Mouse (Mus musculus): ENCODE data around the gene Tbkbp1. TPM values are rescaled to one million over a fixed set of nuclear protein-coding genes. Genes with fewer than 3 reads are reported as not detected.
"Not testable (repeated sequence)": the region's sequence is repeated elsewhere in the genome, so short reads cannot be mapped to it uniquely, and the experiment has no call there.

The Tbkbp1 gene
- polyA plus RNA-seq (2016; fragmentation: Nextera tagmentation; extraction: Ambion mirVana) = 4.3 and 4.9 TPM in 2 replicates

DNA sequence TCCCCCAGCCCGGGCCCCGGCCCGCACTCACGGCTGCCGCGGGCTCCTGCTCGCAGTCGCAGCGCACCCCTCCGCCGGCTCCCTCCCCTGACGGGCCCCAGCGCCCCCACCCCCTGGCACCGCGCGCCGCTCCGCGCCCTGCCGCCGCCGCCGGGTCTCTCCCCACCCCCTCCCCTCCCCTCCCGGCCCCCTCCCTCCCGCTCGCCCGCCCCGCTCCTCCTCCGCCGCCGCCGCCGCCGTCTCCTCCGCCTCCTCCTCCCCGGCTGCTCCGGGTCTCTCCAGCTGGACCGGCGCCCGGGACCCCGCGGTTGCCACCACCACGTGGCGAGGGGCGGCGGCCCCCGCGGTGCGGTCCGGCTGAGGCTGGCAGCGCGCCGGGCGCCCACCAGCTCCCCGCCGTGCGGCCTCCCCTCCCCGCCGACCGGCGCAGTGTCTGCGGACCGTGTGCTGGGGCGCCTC is at the start of gene Tbkbp1:
Gene Tbkbp1 (minus strand): TSS at position 153 of the 459 bp plus-strand sequence.
- H3K9me3 ChIP-seq (replicated peaks) = no peaks in the 10 kb centered on the region
- H3K27me3 ChIP-seq (ENCODE audit: low read depth, poor library complexity, severe bottlenecking) = peaks cover 36% of the 10 kb centered on the region
- H3K4me1 ChIP-seq = peaks cover 52% of the 10 kb centered on the region
- 1% methylated on average over 37 of the region's 64 CpGs for WGBS
- H3K4me3 ChIP-seq = peak within 1 kb of the TSS; percentile 66
- peaks cover 36% of the 10 kb centered on the region for H3K36me3 ChIP-seq
- H3K27ac ChIP-seq (replicated peaks) = peak within 1 kb of the TSS; percentile 96
- no peak for DNase-seq (ENCODE audit: low spot score)

GRCm38 (mm10) chr11:97199519-97199918 is 48.2 kb upstream of the Tbkbp1 start:
- no peaks in the 10 kb centered on the region for H3K9me3 ChIP-seq (replicated peaks)
- H3K4me1 ChIP-seq = no peaks in the 10 kb centered on the region
- peaks cover 3% of the 10 kb centered on the region for H3K36me3 ChIP-seq
- H3K27ac ChIP-seq (replicated peaks) = no peak overlapping the region
- DNase-seq (ENCODE audit: low spot score) = no peak
- WGBS = 85% methylated on average over 6 of the region's 6 CpGs
- no peak overlapping the region for H3K4me3 ChIP-seq
- H3K27me3 ChIP-seq (ENCODE audit: low read depth, poor library complexity, severe bottlenecking) = no peaks in the 10 kb centered on the region

DNA sequence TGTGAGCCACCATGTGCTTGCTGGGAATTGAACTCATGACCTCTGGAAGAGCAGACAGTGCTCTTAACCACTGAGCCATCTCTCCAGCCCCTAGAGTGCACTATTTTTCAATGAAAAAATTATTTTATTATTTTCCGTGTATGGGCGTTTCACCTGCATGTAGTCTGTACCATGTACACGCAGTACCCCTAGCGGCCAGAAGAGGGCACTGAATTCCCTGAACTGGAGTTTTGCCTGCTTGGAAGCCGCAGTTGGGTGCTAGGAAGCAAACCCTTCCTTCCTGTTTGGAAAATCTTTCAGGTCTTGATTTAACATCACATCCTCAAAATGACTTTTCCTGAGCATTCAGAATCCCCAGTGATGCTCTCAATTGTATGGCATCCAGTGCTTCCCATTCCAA is 47.3 kb upstream of the Tbkbp1 start:
- no peaks in the 10 kb centered on the region for H3K27me3 ChIP-seq (ENCODE audit: low read depth, poor library complexity, severe bottlenecking)
- 22% methylated on average over 5 of the region's 5 CpGs for WGBS
- H3K36me3 ChIP-seq = peaks cover 6% of the 10 kb centered on the region
- DNase-seq (ENCODE audit: low spot score) = peak; percentile 58
- no peaks in the 10 kb centered on the region for H3K9me3 ChIP-seq (replicated peaks)
- no peak overlapping the region for H3K4me3 ChIP-seq
- H3K27ac ChIP-seq (replicated peaks) = no peak overlapping the region
- no peaks in the 10 kb centered on the region for H3K4me1 ChIP-seq

DNA sequence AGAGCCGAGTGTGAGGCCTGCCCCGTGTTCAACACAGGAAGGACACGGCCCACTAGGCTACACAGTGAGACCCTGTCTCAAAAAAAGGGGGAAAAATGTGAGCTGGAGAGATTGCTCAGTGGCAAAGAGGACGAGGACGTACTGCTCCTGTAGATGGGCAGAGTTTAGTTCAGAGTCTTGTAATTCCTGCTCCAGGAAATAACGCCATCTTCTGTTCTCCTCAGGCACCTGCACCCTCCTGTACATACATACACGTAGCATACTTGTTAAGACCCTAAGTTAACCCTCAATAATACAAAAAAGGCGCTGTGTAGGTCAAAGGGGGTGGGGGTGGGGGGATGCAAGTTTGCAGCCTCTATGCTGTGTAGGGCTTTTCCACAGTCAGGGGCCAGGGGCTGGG is 45.7 kb upstream of the Tbkbp1 start:
- Histone ChIP-seq H3K9me3 (replicated peaks) (no peaks in the 10 kb centered on the region), H3K27me3 (ENCODE audit: low read depth, poor library complexity, severe bottlenecking) (no peaks in the 10 kb centered on the region), H3K36me3 (peaks cover 6% of the 10 kb centered on the region), H3K27ac (replicated peaks) (no peak overlapping the region), H3K4me1 (no peaks in the 10 kb centered on the region), H3K4me3 (no peak overlapping the region)
- DNase-seq (ENCODE audit: low spot score) = no peak
- WGBS = 86% methylated on average over 8 of the region's 8 CpGs

DNA sequence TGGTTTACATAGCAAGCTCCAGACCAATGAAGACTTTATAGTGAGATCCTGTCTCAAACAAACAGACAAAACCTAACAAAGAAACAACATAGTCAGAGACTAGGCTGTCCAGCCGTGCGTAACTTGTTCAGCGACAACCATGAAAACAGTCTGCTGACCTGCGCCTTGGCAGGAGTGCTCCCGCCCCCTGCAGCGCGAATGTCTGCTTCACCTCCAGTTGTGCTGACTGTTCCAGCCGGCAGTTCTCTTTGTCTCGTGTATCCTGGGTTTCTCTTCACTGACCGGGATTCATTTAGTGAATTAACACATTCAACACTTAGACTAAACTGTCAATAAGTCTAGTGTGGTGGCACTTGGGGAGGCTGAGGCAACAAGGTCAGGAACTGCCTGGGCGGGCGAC is 45.2 kb upstream of the Tbkbp1 start:
- DNase-seq (ENCODE audit: low spot score) = no peak
- WGBS = 69% methylated on average over 12 of the region's 12 CpGs

GRCm38 (mm10) chr11:97192621-97192951 is 41.3 kb upstream of the Tbkbp1 start:
- Histone ChIP-seq H3K27ac (replicated peaks) (no peak overlapping the region), H3K27me3 (ENCODE audit: low read depth, poor library complexity, severe bottlenecking) (no peaks in the 10 kb centered on the region), H3K4me1 (peaks cover 15% of the 10 kb centered on the region), H3K36me3 (peaks cover 15% of the 10 kb centered on the region), H3K9me3 (replicated peaks) (no peaks in the 10 kb centered on the region), H3K4me3 (no peak overlapping the region)
- no peak for DNase-seq (ENCODE audit: low spot score)

More for the DNA sequence above, 45.2 kb upstream of the Tbkbp1 start:
- Histone ChIP-seq H3K4me1 (no peaks in the 10 kb centered on the region), H3K9me3 (replicated peaks) (no peaks in the 10 kb centered on the region), H3K27ac (replicated peaks) (no peak overlapping the region), H3K27me3 (ENCODE audit: low read depth, poor library complexity, severe bottlenecking) (no peaks in the 10 kb centered on the region), H3K36me3 (peaks cover 6% of the 10 kb centered on the region), H3K4me3 (no peak overlapping the region)

- H3K27me3 ChIP-seq (ENCODE audit: low read depth, poor library complexity, severe bottlenecking) = no peaks in the 10 kb centered on the region
- peaks cover 15% of the 10 kb centered on the region for H3K36me3 ChIP-seq
- WGBS = 79% methylated on average over 6 of the region's 6 CpGs
- H3K4me1 ChIP-seq = peaks cover 15% of the 10 kb centered on the region
- H3K27ac ChIP-seq (replicated peaks) = no peak overlapping the region
- no peak overlapping the region for H3K4me3 ChIP-seq
- no peaks in the 10 kb centered on the region for H3K9me3 ChIP-seq (replicated peaks)
- DNase-seq (ENCODE audit: low spot score) = no peak
These were observed 40.8 kb upstream of the Tbkbp1 start for GRCm38 (mm10) chr11:97191915-97192620.

DNA sequence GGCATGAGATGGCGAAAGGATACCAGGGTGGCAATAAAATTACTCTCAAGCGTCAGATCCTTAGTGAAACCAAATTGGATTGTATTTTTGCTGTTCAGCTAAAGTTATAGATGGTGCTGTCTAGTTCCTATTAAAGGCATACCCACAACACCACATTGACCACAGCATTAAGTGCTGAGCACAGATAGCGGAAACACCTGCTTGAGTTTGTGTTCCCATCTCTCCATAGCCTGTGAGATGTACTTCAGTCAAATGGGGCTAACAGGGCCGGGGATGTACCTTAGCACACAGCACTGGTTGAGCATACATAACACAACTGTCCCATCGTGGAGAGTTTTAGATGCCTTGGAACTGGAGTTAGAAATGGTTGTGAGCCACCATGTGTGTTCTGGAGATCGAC is 39.7 kb upstream of the Tbkbp1 start:
- DNase-seq (ENCODE audit: low spot score) = no peak
- Histone ChIP-seq H3K9me3 (replicated peaks) (no peaks in the 10 kb centered on the region), H3K4me3 (no peak overlapping the region), H3K27ac (replicated peaks) (no peak overlapping the region), H3K36me3 (peaks cover 22% of the 10 kb centered on the region), H3K4me1 (peaks cover 22% of the 10 kb centered on the region), H3K27me3 (ENCODE audit: low read depth, poor library complexity, severe bottlenecking) (no peaks in the 10 kb centered on the region)
- WGBS = 92% methylated on average over 6 of the region's 6 CpGs

DNA sequence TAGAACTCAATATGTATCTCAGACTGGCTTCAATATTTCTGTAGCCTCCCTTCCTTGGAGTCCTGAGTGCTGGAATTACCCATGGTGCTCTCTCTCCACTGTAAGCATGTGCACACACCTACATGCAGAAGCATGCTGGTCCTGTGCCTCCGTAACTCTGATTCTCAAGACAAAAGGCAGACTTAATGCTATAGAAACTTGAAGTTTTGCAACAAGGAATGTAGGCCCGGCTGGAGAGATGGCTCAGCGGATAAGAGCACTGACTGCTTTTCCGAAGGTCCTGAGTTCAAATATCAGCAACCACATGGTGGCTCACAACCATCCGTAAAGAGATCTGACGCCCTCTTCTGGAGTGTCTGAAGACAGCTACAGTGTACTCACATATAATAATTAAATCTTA is 38.4 kb upstream of the Tbkbp1 start:
- H3K9me3 ChIP-seq (replicated peaks); H3K27me3 ChIP-seq (ENCODE audit: low read depth, poor library complexity, severe bottlenecking); DNase-seq (ENCODE audit: low spot score): not testable (repeated sequence)
- peaks cover 35% of the 10 kb centered on the region for H3K4me1 ChIP-seq
- peak overlapping the region; percentile 97 for H3K4me3 ChIP-seq
- peaks cover 35% of the 10 kb centered on the region for H3K36me3 ChIP-seq
- 89% methylated on average over 6 of the region's 6 CpGs for WGBS
- H3K27ac ChIP-seq (replicated peaks) = peak overlapping the region; percentile 100

GRCm38 (mm10) chr11:97189231-97189630 is 37.9 kb upstream of the Tbkbp1 start:
- peaks cover 35% of the 10 kb centered on the region for H3K36me3 ChIP-seq
- no peaks in the 10 kb centered on the region for H3K27me3 ChIP-seq (ENCODE audit: low read depth, poor library complexity, severe bottlenecking)
- peak overlapping the region; percentile 97 for H3K4me3 ChIP-seq
- no peaks in the 10 kb centered on the region for H3K9me3 ChIP-seq (replicated peaks)
- 30% methylated on average over 3 of the region's 3 CpGs for WGBS
- no peak for DNase-seq (ENCODE audit: low spot score)
- H3K4me1 ChIP-seq = peaks cover 40% of the 10 kb centered on the region
- peak overlapping the region; percentile 100 for H3K27ac ChIP-seq (replicated peaks)

DNA sequence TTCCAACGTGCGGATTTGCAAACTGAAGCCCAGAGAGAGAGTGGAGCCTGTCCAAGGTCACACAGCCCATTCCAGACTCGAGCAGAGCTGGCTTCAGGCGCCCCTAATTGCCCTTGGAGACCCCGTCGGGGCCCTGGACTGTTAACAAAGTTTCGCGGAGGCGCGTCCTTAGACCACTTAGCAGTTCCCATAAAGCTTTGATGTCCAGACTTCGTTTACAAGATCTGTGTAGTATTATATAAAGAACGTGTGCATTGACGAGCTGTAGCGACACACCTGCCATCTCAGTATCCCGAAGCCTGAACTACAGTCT is 37.3 kb upstream of the Tbkbp1 start:
- WGBS = 1% methylated on average over 15 of the region's 15 CpGs
- H3K4me1 ChIP-seq = peaks cover 44% of the 10 kb centered on the region
- H3K27ac ChIP-seq (replicated peaks) = peak overlapping the region; percentile 100
- H3K4me3 ChIP-seq = peak overlapping the region; percentile 97
- H3K27me3 ChIP-seq (ENCODE audit: low read depth, poor library complexity, severe bottlenecking) = no peaks in the 10 kb centered on the region
- DNase-seq (ENCODE audit: low spot score) = no peak
- no peaks in the 10 kb centered on the region for H3K9me3 ChIP-seq (replicated peaks)
- peaks cover 41% of the 10 kb centered on the region for H3K36me3 ChIP-seq

DNA sequence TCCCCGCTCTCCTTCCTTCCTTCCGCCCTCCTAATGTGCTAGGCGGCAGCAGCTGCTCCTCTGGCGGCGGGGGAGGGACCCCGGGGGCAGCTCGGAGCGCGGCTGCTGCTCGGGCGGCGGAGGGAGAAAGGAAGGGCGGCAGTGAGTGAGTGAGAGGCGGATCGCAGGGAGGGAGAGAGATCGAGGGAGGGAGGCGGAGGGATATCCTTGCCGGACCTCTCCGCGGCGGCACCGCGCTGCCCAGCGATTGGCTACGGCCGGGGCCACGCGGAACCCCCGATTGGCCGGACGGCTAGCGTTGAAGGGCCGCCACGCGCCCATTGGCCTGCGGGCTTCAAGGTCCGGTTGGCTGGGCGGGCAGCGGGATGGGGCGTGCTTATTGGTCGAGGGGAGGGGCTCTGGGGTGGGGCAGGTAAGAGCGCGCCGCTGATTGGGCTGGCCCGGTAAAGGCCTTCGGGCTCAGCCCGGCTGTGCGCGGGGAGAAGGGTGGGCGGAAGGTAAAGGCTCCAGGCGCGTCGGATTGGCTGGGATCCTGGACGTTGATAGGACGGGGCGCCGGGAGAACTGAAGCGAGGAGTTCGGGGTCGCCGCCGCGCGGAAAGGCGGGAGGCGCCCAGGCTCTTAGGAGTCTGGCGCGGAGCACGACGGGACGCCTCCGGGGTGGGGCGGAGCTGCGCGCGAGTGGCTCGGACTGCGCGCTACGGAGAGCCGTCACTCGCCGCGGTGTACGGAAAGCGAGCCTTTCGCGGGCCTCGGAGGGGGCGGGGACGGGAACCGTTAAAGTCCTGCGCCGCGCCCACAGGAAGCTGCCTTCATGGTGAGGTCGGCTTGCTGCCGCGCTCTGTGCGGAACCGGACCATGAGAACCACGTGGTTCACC is 36.7 kb upstream of the Tbkbp1 start, which contains the start of gene Kpnb1:
Gene Kpnb1 (minus strand): TSS at position 118 of the 879 bp plus-strand sequence.
- Histone ChIP-seq H3K27me3 (ENCODE audit: low read depth, poor library complexity, severe bottlenecking) (no peaks in the 10 kb centered on the region), H3K4me1 (peaks cover 44% of the 10 kb centered on the region), H3K9me3 (replicated peaks) (no peaks in the 10 kb centered on the region), H3K27ac (replicated peaks) (peak within 1 kb of the TSS; percentile 100), H3K4me3 (peak within 1 kb of the TSS; percentile 97), H3K36me3 (peaks cover 47% of the 10 kb centered on the region)
- WGBS = under 1% methylated on average over 96 of the region's 101 CpGs
- DNase-seq (ENCODE audit: low spot score) = peak; percentile 100
